Mouse (Mus musculus) MEL (cell line): ENCODE results near the gene Mrps36. TPM values are rescaled to one million over a fixed set of nuclear protein-coding genes. Genes with fewer than 3 reads are reported as not detected.

Experiments
- DNase-seq: peaks from one replicate; pipeline ENCODE4 v3.0.0; 2011; ENCODE audit warnings: low read depth, low spot score
- H3K27ac ChIP-seq: 2 replicates; pipeline ENCODE4 v1.5.1; 2012; ENCODE audit warnings: low read depth, mild to moderate bottlenecking, control low read depth, low read length, moderate library complexity; ENCODE audit not compliant: control insufficient read depth
- H3K27me3 ChIP-seq, 2 experiments: fragments of 150-350 bp in 1 of 2; sonication (generic) in 1 of 2; 2 replicates each; pipeline ENCODE4 v1.6.1; 2012; ENCODE audit warnings: low read length in 2 of 2, mild to moderate bottlenecking in 2 of 2, improper control_type of control experiment in 1 of 2, moderate library complexity in 1 of 2; ENCODE audit not compliant: insufficient read depth in 2 of 2, control insufficient read depth in 1 of 2
- H3K36me3 ChIP-seq, 2 experiments: 2 replicates each; pipeline ENCODE4 v1.6.1; 2012 to 2014; ENCODE audit warnings: low read length in 2 of 2, improper control_type of control experiment in 1 of 2, inconsistent platforms in 1 of 2, mild to moderate bottlenecking in 1 of 2; ENCODE audit not compliant: insufficient read depth in 2 of 2, control insufficient read depth in 1 of 2
- H3K4me1 ChIP-seq, 2 experiments: fragments of 150-350 bp in 1 of 2; sonication (generic) in 1 of 2; 2 replicates each; pipeline ENCODE4 v1.6.1; 2012; ENCODE audit warnings: low read length in 2 of 2, improper control_type of control experiment in 1 of 2, mild to moderate bottlenecking in 1 of 2; ENCODE audit not compliant: insufficient read depth in 2 of 2, control insufficient read depth in 1 of 2
- H3K4me3 ChIP-seq, 2 experiments: fragments of 150-350 bp in 1 of 2; sonication (generic) in 1 of 2; 2 replicates each; pipeline ENCODE4 v1.5.1; 2012; ENCODE audit warnings: low read depth in 2 of 2, low read length in 2 of 2, mild to moderate bottlenecking in 2 of 2, moderate library complexity in 2 of 2, control low read depth in 1 of 2, improper control_type of control experiment in 1 of 2; ENCODE audit not compliant: control insufficient read depth in 1 of 2, insufficient read depth in 1 of 2
- H3K79me2 ChIP-seq: 2 replicates; pipeline ENCODE4 v1.6.1; 2012; ENCODE audit warnings: mild to moderate bottlenecking, low read length, moderate library complexity; ENCODE audit not compliant: control insufficient read depth, poor library complexity, insufficient read depth
- H3K9ac ChIP-seq: 2 replicates; pipeline ENCODE4 v1.6.1; 2012; ENCODE audit warnings: low read depth, mild to moderate bottlenecking, control low read depth, low read length, moderate library complexity; ENCODE audit not compliant: control insufficient read depth, poor library complexity, severe bottlenecking
- H3K9me3 ChIP-seq: fragments of 150-350 bp; sonication (generic); replicated peaks from 2 replicates; pipeline ENCODE4 v1.6.1; 2012; ENCODE audit warnings: mild to moderate bottlenecking, low read length, improper control_type of control experiment, moderate library complexity; ENCODE audit not compliant: insufficient read depth
- BHLHE40 ChIP-seq: IDR thresholded peaks from 2 replicates; pipeline ENCODE4 v1.6.1; 2012; ENCODE audit warnings: low read depth, mild to moderate bottlenecking, inconsistent platforms, low read length, improper control_type of control experiment, borderline replicate concordance
- CHD2 ChIP-seq: IDR thresholded peaks from 2 replicates; pipeline ENCODE4 v1.6.1; 2011; ENCODE audit warnings: low read length, improper control_type of control experiment
- CTCF ChIP-seq, 3 experiments: IDR thresholded peaks in 2 of 3; conservative IDR thresholded peaks in 1 of 3; 2 replicates each; pipeline ENCODE4 v1.5.1; 2011 to 2012; ENCODE audit warnings: low read length in 3 of 3, low read depth in 2 of 3, mild to moderate bottlenecking in 2 of 3, improper control_type of control experiment in 1 of 3, inconsistent platforms in 1 of 3, mixed read lengths in 1 of 3, moderate library complexity in 1 of 3; ENCODE audit not compliant: control insufficient read depth in 1 of 3, insufficient read depth in 1 of 3, poor library complexity in 1 of 3, severe bottlenecking in 1 of 3
- ELF1 ChIP-seq: IDR thresholded peaks from 2 replicates; pipeline ENCODE4 v1.6.1; 2014; ENCODE audit warnings: low read depth, mild to moderate bottlenecking, inconsistent platforms, low read length, improper control_type of control experiment, moderate library complexity
- EP300 ChIP-seq, 2 experiments: IDR thresholded peaks; 2 replicates each; pipeline ENCODE4 v1.6.1; 2011; ENCODE audit warnings: improper control_type of control experiment in 2 of 2, low read length in 2 of 2, low read depth in 1 of 2, mild to moderate bottlenecking in 1 of 2
- ETS1 ChIP-seq: IDR thresholded peaks from 2 replicates; pipeline ENCODE4 v1.6.1; 2012; ENCODE audit warnings: low read depth, mild to moderate bottlenecking, inconsistent platforms, low read length, improper control_type of control experiment, moderate library complexity
- GATA1 ChIP-seq: IDR thresholded peaks from 2 replicates; pipeline ENCODE4 v1.6.1; 2011; ENCODE audit warnings: low read depth, low read length, improper control_type of control experiment
- MAFK ChIP-seq: IDR thresholded peaks from 2 replicates; pipeline ENCODE4 v1.6.1; 2011; ENCODE audit warnings: low read depth, mild to moderate bottlenecking, low read length, improper control_type of control experiment, borderline replicate concordance
- MAX ChIP-seq: IDR thresholded peaks from 2 replicates; pipeline ENCODE4 v1.6.1; 2011; ENCODE audit warnings: low read length, improper control_type of control experiment
- MXI1 ChIP-seq: IDR thresholded peaks from 2 replicates; pipeline ENCODE4 v1.6.1; 2011; ENCODE audit warnings: mild to moderate bottlenecking, low read depth, low read length, improper control_type of control experiment
- MYB ChIP-seq: IDR thresholded peaks from 2 replicates; pipeline ENCODE4 v1.6.1; 2011; ENCODE audit warnings: mild to moderate bottlenecking, low read depth, low read length, improper control_type of control experiment
- NRF1 ChIP-seq: IDR thresholded peaks from 2 replicates; pipeline ENCODE4 v1.6.1; 2014; ENCODE audit warnings: low read depth, mild to moderate bottlenecking, inconsistent platforms, low read length, improper control_type of control experiment, moderate library complexity; ENCODE audit not compliant: poor library complexity, insufficient read depth, severe bottlenecking
- POLR2A ChIP-seq, 2 experiments: IDR thresholded peaks; 2 replicates each; pipeline ENCODE4 v1.6.1; 2011 to 2012; ENCODE audit warnings: low read length in 2 of 2, mild to moderate bottlenecking in 2 of 2, control low read depth in 1 of 2, improper control_type of control experiment in 1 of 2, low read depth in 1 of 2, moderate library complexity in 1 of 2; ENCODE audit not compliant: control insufficient read depth in 1 of 2, insufficient read depth in 1 of 2, poor library complexity in 1 of 2
- POLR2AphosphoS5 ChIP-seq: IDR thresholded peaks from 2 replicates; pipeline ENCODE4 v1.6.1; 2012; ENCODE audit warnings: low read depth, borderline replicate concordance, mild to moderate bottlenecking, inconsistent platforms, low read length, moderate library complexity, mixed read lengths
- RCOR1 ChIP-seq: IDR thresholded peaks from 2 replicates; pipeline ENCODE4 v1.6.1; 2012; ENCODE audit warnings: low read depth, mild to moderate bottlenecking, inconsistent platforms, low read length, improper control_type of control experiment
- TAL1 ChIP-seq: IDR thresholded peaks from 2 replicates; pipeline ENCODE4 v1.6.1; 2012; ENCODE audit warnings: mild to moderate bottlenecking, inconsistent platforms, low read length, moderate library complexity, mixed read lengths
- TCF12 ChIP-seq: IDR thresholded peaks from 2 replicates; pipeline ENCODE4 v1.6.1; 2014; ENCODE audit warnings: low read depth, mild to moderate bottlenecking, inconsistent platforms, low read length, improper control_type of control experiment, moderate library complexity
- UBTF ChIP-seq: IDR thresholded peaks from 2 replicates; pipeline ENCODE4 v1.6.1; 2012; ENCODE audit warnings: low read depth, mild to moderate bottlenecking, inconsistent platforms, low read length, improper control_type of control experiment, moderate library complexity, borderline replicate concordance; ENCODE audit not compliant: insufficient read depth
- USF1 ChIP-seq: IDR thresholded peaks from 2 replicates; pipeline ENCODE4 v1.6.1; 2014; ENCODE audit warnings: low read depth, mild to moderate bottlenecking, inconsistent platforms, low read length, improper control_type of control experiment, moderate library complexity
- ZMIZ1 ChIP-seq: IDR thresholded peaks from 2 replicates; pipeline ENCODE4 v1.6.1; 2012; ENCODE audit warnings: low read depth, mild to moderate bottlenecking, inconsistent platforms, low read length, improper control_type of control experiment, moderate library complexity
- polyA plus RNA-seq, 2 experiments: library from polyadenylated mRNA; stranded (reverse) in 1 of 2; unstranded in 1 of 2; fragments of >175 nt in 1 of 2; fragments of >200 nt in 1 of 2; gene quantifications; 2 replicates each; pipeline versions ENCODE4 v1.2.1 to v1.2.4; 2012; ENCODE audit warnings: low replicate concordance in 2 of 2, low read depth in 1 of 2; ENCODE audit not compliant: insufficient read length in 2 of 2, insufficient read depth in 1 of 2, missing spikeins in 1 of 2
- total RNA-seq: library from RNA; depleted of rRNA; stranded (reverse); fragments of 300-350 nt; gene quantifications from 2 replicates; pipeline ENCODE4 v1.2.3, GENCODE M21; 2012

Gene Mrps36
- total and polyA plus RNA-seq, 3 experiments = 73.1 to 91.1 TPM; not detected in 1

- peaks cover 23 to 24% of the 10 kb centered on the region in 2 experiments for H3K4me1 ChIP-seq
- no peaks in the 10 kb centered on the region for H3K9me3 ChIP-seq
- no peak overlapping the region for H3K27ac ChIP-seq
- no peak for DNase-seq
- peaks cover 0 to 32% of the 10 kb centered on the region in 2 experiments; a peak in 3 of 4 replicates for H3K36me3 ChIP-seq
- no peaks in the 10 kb centered on the region for H3K27me3 ChIP-seq
- TF ChIP-seq MAX = no peak
- TF ChIP-seq ELF1 = no peak
- no peak for TF ChIP-seq BHLHE40
- TF ChIP-seq POLR2AphosphoS5 = no peak
- TF ChIP-seq POLR2A (IDR thresholded peaks at IDR 0.05; ENCODE audit: control insufficient read depth in 1 of 2, insufficient read depth in 1 of 2, low read depth in 1 of 2, low read length in 2 of 2, poor library complexity in 1 of 2) = no peak
- no peak for TF ChIP-seq ZMIZ1
- no peak for TF ChIP-seq MXI1
- H3K79me2 ChIP-seq = no peaks in the 10 kb centered on the region
- no peak overlapping the region for H3K4me3 ChIP-seq
- no peak overlapping the region for H3K9ac ChIP-seq
These were observed 9.7 kb upstream of the Mrps36 start for GRCm38 (mm10) chr13:100754186-100754585.

- H3K9ac ChIP-seq = peak overlapping the region; percentile 38
- peak; percentile 61 for DNase-seq
- TF ChIP-seq NRF1 (no peak), MYB (no peak), POLR2AphosphoS5 (no peak), USF1 (no peak), BHLHE40 (no peak), MAFK (no peak), ETS1 (no peak), CHD2 (no peak)
- H3K27me3 ChIP-seq = no peaks in the 10 kb centered on the region
- H3K9me3 ChIP-seq = no peaks in the 10 kb centered on the region
- H3K36me3 ChIP-seq = peaks cover 0 to 34% of the 10 kb centered on the region in 2 experiments; a peak in 2 of 4 replicates
- H3K79me2 ChIP-seq = no peaks in the 10 kb centered on the region
- H3K4me1 ChIP-seq = peaks cover 24 to 27% of the 10 kb centered on the region in 2 experiments
- H3K4me3 ChIP-seq = 0 out of 4 replicates have a peak overlapping the region, but pooled peaks of 1 of the 2 experiments have one; percentile 9
- peak overlapping the region; percentile 76 for H3K27ac ChIP-seq
These were observed 8.6 kb upstream of the Mrps36 start for GRCm38 (mm10) chr13:100753011-100753410.

- H3K27ac ChIP-seq = peak overlapping the region; percentile 76
- peak overlapping the region; percentile 38 for H3K9ac ChIP-seq
- no peaks in the 10 kb centered on the region for H3K79me2 ChIP-seq
- TF ChIP-seq ETS1 (peak; percentile 71), TCF12 (peak; percentile 79), UBTF (0 out of 2 replicates have a peak, but pooled peaks have one; percentile 76), CTCF (IDR thresholded peaks at IDR 0.05 in 2 of 3, conservative IDR thresholded peaks at IDR 0.05 in 1 of 3; ENCODE audit: control insufficient read depth in 1 of 3, insufficient read depth in 1 of 3, low read depth in 2 of 3, low read length in 3 of 3, poor library complexity in 1 of 3, severe bottlenecking in 1 of 3) (no peak), EP300 (IDR thresholded peaks at IDR 0.05; ENCODE audit: low read depth in 1 of 2, low read length in 2 of 2) (peak; percentile 72 to 76), ELF1 (0 out of 2 replicates have a peak, but pooled peaks have one; percentile 21), GATA1 (peak; percentile 90), TAL1 (peak; percentile 63), RCOR1 (no peak)
- H3K4me3 ChIP-seq = 0 out of 4 replicates have a peak overlapping the region, but pooled peaks of 1 of the 2 experiments have one; percentile 9
- H3K27me3 ChIP-seq = no peaks in the 10 kb centered on the region
- H3K36me3 ChIP-seq = peaks cover 0 to 38% of the 10 kb centered on the region in 2 experiments; a peak in 2 of 4 replicates
- DNase-seq = peak; percentile 80
- H3K4me1 ChIP-seq = peaks cover 24 to 29% of the 10 kb centered on the region in 2 experiments
- H3K9me3 ChIP-seq = no peaks in the 10 kb centered on the region
These were observed 8.1 kb upstream of the Mrps36 start for GRCm38 (mm10) chr13:100752529-100752928.
